Mouse (Mus musculus) liver, embryonic 12.5 days (tissue): ENCODE results near the gene Zpr1. TPM values are rescaled to one million over a fixed set of nuclear protein-coding genes. Genes with fewer than 3 reads are reported as not detected.

Experiments
- ATAC-seq: fragments of 200-750 bp; cut with Nextera tagmentation; 2 replicates; pipeline ENCODE4 v1.8.0; 2017; ENCODE audit warnings: moderate number of reproducible peaks, mild to moderate bottlenecking, moderate library complexity
- H3K27ac ChIP-seq: fragments of 300-500 bp; sonication (generic); 2 replicates; pipeline ENCODE4 v1.5.1; 2016; ENCODE audit warnings: mild to moderate bottlenecking
- H3K27me3 ChIP-seq: fragments of 300-500 bp; sonication (generic); replicated peaks from 2 replicates; pipeline ENCODE4 v1.6.1; 2016; ENCODE audit warnings: mild to moderate bottlenecking, moderate library complexity
- H3K36me3 ChIP-seq: fragments of 300-500 bp; sonication (generic); 2 replicates; pipeline ENCODE4 v1.6.1; 2016; ENCODE audit warnings: mild to moderate bottlenecking, moderate library complexity
- H3K4me1 ChIP-seq: fragments of 300-500 bp; sonication (generic); 2 replicates; pipeline ENCODE4 v1.6.1; 2016
- H3K4me2 ChIP-seq: fragments of 300-500 bp; sonication (generic); 2 replicates; pipeline ENCODE4 v1.6.1; 2016; ENCODE audit warnings: mild to moderate bottlenecking, moderate library complexity
- H3K4me3 ChIP-seq: fragments of 300-500 bp; sonication (generic); 2 replicates; pipeline ENCODE4 v1.5.1; 2016; ENCODE audit warnings: mild to moderate bottlenecking, moderate library complexity
- H3K9ac ChIP-seq: fragments of 300-500 bp; sonication (generic); 2 replicates; pipeline ENCODE4 v1.6.1; 2016; ENCODE audit warnings: mild to moderate bottlenecking, moderate library complexity
- H3K9me3 ChIP-seq: fragments of 300-500 bp; sonication (generic); replicated peaks from 2 replicates; pipeline ENCODE4 v1.6.1; 2016; ENCODE audit warnings: mild to moderate bottlenecking, moderate library complexity
- WGBS: fragments of 180-500 bp; shearing (Covaris S2); methylation state at CpG from one replicate; pipeline ENCODE4 v1.1.7; 2016; ENCODE audit not compliant: insufficient replicate concordance; 5-methylcytosine and 5-hydroxymethylcytosine counted together
- polyA plus RNA-seq: library from polyadenylated mRNA; unstranded; fragments of >200 nt; fragmentation: Nextera tagmentation; extraction: Ambion mirVana; gene quantifications from 2 replicates; pipeline ENCODE4 v1.2.1, GENCODE M21; 2016

The Zpr1 gene
- polyA plus RNA-seq, 1 experiment from 2014 or later = 56.0 TPM

DNA sequence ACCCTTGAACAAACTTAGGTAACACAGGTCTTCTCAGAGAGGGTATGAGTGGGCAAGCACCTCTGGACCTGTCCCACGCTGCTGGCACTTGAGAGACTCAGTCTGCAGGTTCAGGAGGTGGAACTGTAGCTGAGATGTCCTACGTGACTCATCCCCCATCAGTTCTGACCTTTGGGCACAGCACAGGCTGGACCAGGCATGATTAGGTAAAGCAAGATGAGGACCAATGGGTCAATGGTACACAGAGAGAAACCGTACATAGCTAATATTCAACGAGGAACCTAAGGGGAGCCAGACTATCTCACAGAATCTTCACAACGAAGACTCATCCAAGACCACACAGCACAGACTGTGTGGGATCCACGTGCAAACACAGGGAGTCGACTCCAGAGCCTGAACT, 34.0 kb upstream of the Zpr1 start:
- ATAC-seq = no peak

DNA sequence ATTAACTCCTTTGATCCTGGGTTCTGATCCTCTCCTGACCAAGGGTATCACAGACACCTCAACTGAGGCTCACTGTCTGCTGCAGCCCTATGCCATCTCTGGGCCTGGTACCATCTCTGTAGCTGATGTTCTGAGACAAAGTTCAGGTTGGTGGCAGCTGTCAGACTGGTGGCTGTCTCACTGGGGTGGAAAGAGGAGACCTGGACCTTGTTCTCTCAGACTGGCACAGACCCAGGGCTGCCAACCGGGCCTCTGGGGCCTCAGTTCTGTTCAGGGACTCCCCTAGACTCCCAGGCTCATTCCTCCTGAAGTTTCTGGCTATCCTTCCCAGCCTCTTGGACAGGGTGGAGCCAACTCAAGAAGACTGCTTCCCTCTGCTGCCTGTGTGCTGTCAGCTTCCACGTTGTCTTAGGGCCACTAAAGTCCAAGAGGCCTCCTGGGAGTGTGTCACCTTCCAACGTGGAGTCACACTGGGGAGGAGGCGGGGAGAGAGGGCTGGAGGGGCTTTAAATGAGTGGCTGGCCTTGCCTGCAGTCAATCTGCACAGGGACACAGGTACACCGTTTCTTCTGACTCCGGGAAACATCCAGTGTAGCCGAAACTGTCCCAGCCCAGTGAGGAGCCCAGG, 32.2 kb upstream of the Zpr1 start, which contains the start of gene Apoa4:
Gene Apoa4, plus strand, starts transcription at position 171 of the 628 bp plus-strand sequence.
- Histone ChIP-seq H3K4me3 (no peak within 1 kb of the TSS), H3K36me3 (no peaks in the 10 kb centered on the region), H3K4me1 (peaks cover 8% of the 10 kb centered on the region), H3K9me3 (no peaks in the 10 kb centered on the region), H3K27me3 (peaks cover 32% of the 10 kb centered on the region; the same call in 1 of the 2 replicates), H3K27ac (no peak within 1 kb of the TSS), H3K9ac (no peak within 1 kb of the TSS), H3K4me2 (no peak within 1 kb of the TSS)
- ATAC-seq = no peak
- 46% methylated on average over 7 of the region's 7 CpGs for WGBS

More for the DNA sequence above, 34.0 kb upstream of the Zpr1 start:
- Histone ChIP-seq H3K36me3 (no peaks in the 10 kb centered on the region), H3K9ac (no peak overlapping the region), H3K4me1 (peaks cover 15% of the 10 kb centered on the region), H3K27me3 (peaks cover 32% of the 10 kb centered on the region; the same call in 1 of the 2 replicates), H3K27ac (no peak overlapping the region), H3K4me2 (no peak overlapping the region), H3K4me3 (no peak overlapping the region), H3K9me3 (no peaks in the 10 kb centered on the region)
- 65% methylated on average over 7 of the region's 7 CpGs for WGBS

DNA sequence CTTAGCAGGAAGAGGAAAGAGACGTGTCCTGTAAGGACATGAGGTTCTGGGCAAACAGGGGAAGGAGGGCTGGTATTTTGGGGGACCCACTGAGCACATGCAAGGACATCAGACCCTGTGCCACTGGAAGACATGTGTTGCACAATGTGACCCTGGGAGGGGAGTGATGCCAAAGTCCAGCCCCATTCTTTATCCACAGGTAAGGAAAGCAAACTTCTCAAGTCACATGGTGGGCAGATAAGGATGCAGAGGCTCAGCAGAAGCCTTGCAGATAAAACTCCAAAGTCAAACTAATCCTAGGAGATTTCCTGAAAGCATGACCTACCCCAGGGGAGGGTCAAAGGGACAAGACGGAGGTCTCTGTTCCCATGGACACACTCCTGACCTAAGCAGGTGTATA, 31.0 kb upstream of the Zpr1 start:
- no peak overlapping the region for H3K4me3 ChIP-seq
- H3K4me2 ChIP-seq = no peak overlapping the region

DNA sequence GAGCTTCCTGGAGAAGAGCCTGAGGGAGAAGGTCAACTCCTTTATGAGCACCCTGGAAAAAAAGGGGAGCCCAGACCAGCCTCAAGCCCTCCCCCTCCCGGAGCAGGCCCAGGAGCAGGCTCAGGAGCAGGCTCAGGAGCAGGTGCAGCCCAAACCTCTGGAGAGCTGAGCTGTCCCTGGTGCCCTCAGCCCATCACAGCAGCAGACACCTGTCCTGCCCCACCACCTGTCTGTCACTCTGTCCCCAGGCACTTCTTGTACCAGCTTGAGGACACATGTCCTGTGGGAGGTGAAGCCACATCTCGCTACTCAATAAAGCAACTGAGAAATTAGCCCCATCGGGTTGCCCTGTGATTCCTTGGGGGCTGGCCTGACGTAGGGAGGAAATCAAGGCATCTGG, 29.7 kb upstream of the Zpr1 start:
- Histone ChIP-seq H3K9ac (no peak overlapping the region), H3K9me3 (no peaks in the 10 kb centered on the region), H3K4me3 (no peak overlapping the region), H3K4me1 (no peaks in the 10 kb centered on the region; the same call in 1 of the 2 replicates), H3K36me3 (no peaks in the 10 kb centered on the region), H3K4me2 (no peak overlapping the region), H3K27me3 (peaks cover 29% of the 10 kb centered on the region; the same call in 1 of the 2 replicates), H3K27ac (no peak overlapping the region)
- no peak for ATAC-seq
- WGBS = 63% methylated on average over 4 of the region's 4 CpGs

More for the DNA sequence above, 31.0 kb upstream of the Zpr1 start:
- Histone ChIP-seq H3K27me3 (peaks cover 32% of the 10 kb centered on the region; the same call in 1 of the 2 replicates), H3K9me3 (no peaks in the 10 kb centered on the region), H3K27ac (no peak overlapping the region), H3K4me1 (no peaks in the 10 kb centered on the region; the same call in none of the 2 replicates), H3K36me3 (no peaks in the 10 kb centered on the region), H3K9ac (no peak overlapping the region)
- WGBS = 61% methylated on average over 2 of the region's 2 CpGs
- no peak for ATAC-seq

DNA sequence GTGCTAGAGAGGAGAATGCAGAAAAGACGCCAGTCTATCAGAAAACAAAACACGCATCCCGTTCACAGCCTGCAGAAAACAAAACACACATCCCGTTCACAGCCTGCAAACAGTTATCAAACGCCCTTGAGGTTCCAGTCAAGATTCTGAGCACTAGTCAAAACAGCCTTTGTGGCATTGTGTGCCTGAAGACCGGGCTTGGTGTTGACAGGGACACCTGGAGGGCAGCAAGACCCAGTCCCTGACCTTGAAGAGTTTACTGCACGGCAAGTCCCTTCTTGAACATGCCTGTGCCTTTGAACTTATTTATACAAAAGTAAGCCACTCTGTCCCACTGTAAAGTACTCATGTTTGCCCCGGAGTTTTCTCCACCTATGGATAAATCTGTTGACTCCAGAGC, 29.3 kb upstream of the Zpr1 start:
- Histone ChIP-seq H3K4me1 (no peaks in the 10 kb centered on the region; the same call in 1 of the 2 replicates), H3K9me3 (no peaks in the 10 kb centered on the region), H3K4me3 (no peak overlapping the region), H3K27ac (no peak overlapping the region), H3K27me3 (peaks cover 26% of the 10 kb centered on the region; the same call in 1 of the 2 replicates), H3K9ac (no peak overlapping the region), H3K4me2 (no peak overlapping the region), H3K36me3 (no peaks in the 10 kb centered on the region)
- ATAC-seq = no peak
- WGBS = 67% methylated on average over 8 of the region's 8 CpGs

DNA sequence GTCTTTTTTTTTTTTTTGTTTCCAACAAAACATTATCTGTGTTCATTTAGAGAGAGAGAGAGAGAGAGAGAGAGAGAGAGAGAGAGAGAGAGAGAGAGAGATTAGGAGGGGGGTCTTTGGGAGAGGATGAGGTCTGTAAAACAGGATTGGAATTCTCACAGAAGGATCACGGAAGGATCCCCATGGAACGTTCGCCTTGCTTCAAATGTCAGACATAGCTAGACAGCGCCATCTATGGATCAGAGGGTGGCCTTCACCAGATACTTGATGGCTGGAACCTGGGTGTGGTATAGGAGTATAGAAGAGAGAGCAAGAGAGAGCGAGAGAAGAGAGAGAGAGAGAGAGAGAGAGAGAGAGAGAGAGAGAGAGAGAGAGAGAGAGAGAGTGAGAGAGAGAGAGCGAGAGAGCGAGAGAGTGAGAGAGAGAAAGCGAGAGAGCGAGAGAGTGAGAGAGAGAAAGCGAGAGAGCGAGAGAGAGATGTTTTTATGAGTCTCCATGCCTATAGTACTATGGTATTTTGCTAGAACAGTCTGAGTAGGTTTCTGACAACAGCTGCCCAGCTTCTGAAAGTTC, 26.0 kb upstream of the Zpr1 start:
- Histone ChIP-seq H3K4me2 (peak overlapping the region; percentile 25), H3K9ac (no peak overlapping the region), H3K36me3 (no peaks in the 10 kb centered on the region), H3K4me3 (no peak overlapping the region), H3K27ac (no peak overlapping the region), H3K4me1 (no peaks in the 10 kb centered on the region; the same call in 1 of the 2 replicates), H3K27me3 (peaks cover 13% of the 10 kb centered on the region; the same call in 1 of the 2 replicates), H3K9me3 (no peaks in the 10 kb centered on the region)
- 28% methylated on average over 11 of the region's 11 CpGs for WGBS
- peak; percentile 40; the same call in 1 of the 2 replicates for ATAC-seq

DNA sequence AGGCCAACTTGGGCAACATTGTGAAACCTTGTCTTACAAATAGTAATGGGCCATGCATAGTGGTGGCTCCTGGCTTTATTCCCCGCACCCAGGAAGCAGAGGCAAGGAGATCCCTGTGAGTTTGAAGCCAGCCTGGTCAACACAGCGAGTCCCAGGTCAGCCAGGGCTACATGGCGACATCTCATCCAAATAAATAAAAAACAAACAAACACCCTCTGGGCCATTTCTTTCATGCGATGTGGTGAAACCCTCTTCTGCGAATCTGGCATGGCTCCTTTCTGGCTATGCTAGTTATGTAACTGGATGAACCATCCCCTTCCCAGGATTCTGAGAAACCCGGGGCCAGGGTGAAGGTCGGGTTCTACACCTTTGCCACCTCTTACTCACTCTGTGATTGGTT, 16.7 kb upstream of the Zpr1 start:
- no peak overlapping the region for H3K27ac ChIP-seq
- WGBS = 72% methylated on average over 7 of the region's 7 CpGs

DNA sequence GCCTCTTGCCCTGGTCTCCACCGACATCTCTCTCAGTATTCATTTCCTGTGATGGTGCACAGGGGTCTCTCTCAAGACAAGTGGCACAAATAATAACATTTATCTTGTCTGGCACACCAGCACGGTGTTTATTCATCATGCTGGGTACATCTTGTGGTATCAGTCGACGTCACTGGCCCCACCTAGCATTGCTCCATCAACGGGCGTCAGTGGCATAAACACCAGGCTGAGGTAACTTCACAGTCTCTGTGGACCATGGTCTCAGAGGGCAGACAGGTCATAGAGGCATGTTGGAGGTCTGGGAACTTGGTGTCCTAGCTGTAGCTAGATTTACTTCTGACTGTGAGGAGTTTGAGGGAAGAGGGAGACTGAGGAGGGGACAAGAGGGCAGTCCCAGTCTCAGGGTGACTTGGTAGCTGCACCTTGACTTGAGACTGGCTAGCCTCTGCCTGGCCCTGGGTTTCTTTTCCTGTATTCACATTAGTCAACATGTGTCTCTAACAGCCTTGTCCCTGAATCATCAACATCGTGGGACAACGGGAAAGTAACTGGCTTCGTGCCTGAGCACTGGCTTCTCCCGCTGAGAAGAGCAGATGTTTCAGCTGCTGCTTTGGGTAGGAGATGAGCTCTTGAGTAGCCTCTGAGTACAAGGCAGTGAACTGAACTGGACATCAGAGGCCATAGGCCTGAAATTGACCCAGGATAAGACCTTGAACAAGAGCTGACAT, 16.0 kb upstream of the Zpr1 start:
- no peak for ATAC-seq

More for the DNA sequence above, 16.7 kb upstream of the Zpr1 start:
- Histone ChIP-seq H3K4me1 (0 out of 2 replicates have a peak, but pooled peaks cover 9% of the 10 kb centered on the region), H3K9me3 (no peaks in the 10 kb centered on the region), H3K4me2 (no peak overlapping the region), H3K27me3 (no peaks in the 10 kb centered on the region), H3K36me3 (no peaks in the 10 kb centered on the region), H3K4me3 (no peak overlapping the region), H3K9ac (no peak overlapping the region)
- no peak for ATAC-seq

DNA sequence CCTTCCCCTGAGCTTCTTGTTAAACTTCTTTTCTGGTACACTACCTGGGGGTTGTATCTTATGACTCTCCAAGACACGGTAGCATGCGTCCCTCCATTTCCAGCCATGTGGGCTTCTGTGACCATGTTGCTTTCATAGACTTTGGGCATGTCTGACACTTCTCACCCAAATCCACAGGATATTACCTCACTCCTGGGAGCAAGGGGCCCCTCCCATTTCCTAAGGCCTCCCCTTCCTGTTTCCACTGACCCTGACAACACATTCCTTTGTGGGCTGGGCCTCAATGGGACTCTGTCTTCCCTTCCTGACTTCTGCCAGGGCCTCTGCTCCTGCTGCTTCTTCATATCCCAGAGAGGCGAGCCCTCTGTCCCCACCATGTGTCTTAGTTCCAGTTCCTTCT, 15.3 kb upstream of the Zpr1 start:
- Histone ChIP-seq H3K4me3 (no peak overlapping the region), H3K27me3 (no peaks in the 10 kb centered on the region), H3K36me3 (no peaks in the 10 kb centered on the region), H3K27ac (no peak overlapping the region), H3K9ac (no peak overlapping the region), H3K9me3 (no peaks in the 10 kb centered on the region), H3K4me2 (no peak overlapping the region), H3K4me1 (0 out of 2 replicates have a peak, but pooled peaks cover 9% of the 10 kb centered on the region)
- ATAC-seq = 0 out of 2 replicates have a peak, but pooled peaks have one; percentile 21
- WGBS = 60% methylated on average over 3 of the region's 3 CpGs

More for the DNA sequence above, 16.0 kb upstream of the Zpr1 start:
- 68% methylated on average over 10 of the region's 10 CpGs for WGBS
- Histone ChIP-seq H3K9me3 (no peaks in the 10 kb centered on the region), H3K4me1 (0 out of 2 replicates have a peak, but pooled peaks cover 9% of the 10 kb centered on the region), H3K27ac (no peak overlapping the region), H3K4me3 (no peak overlapping the region), H3K27me3 (no peaks in the 10 kb centered on the region), H3K9ac (no peak overlapping the region), H3K4me2 (no peak overlapping the region), H3K36me3 (no peaks in the 10 kb centered on the region)

DNA sequence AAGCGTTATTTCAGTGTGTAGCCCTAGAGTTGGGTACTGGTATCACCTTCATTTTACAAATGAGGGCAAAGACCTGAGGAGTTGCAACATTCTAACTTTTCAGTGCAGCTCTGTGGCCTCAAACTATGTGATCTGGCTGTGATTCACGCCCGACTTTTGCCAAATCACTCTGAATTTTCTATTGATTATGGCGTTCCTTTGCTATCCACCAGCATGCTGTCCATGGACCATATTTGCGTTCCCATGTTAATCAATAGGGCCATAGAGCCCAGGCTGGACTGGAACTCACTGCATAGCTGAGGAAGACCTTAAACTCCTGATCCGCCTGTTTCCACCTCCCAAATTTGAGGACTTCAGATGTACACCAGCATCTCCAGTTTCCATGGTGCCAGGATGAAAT, 13.8 kb upstream of the Zpr1 start:
- Histone ChIP-seq H3K36me3 (no peaks in the 10 kb centered on the region), H3K4me3 (no peak overlapping the region), H3K4me1 (0 out of 2 replicates have a peak, but pooled peaks cover 9% of the 10 kb centered on the region), H3K9ac (no peak overlapping the region), H3K27ac (no peak overlapping the region), H3K27me3 (no peaks in the 10 kb centered on the region), H3K9me3 (no peaks in the 10 kb centered on the region), H3K4me2 (no peak overlapping the region)
- ATAC-seq = no peak
- WGBS = 78% methylated on average over 6 of the region's 6 CpGs

DNA sequence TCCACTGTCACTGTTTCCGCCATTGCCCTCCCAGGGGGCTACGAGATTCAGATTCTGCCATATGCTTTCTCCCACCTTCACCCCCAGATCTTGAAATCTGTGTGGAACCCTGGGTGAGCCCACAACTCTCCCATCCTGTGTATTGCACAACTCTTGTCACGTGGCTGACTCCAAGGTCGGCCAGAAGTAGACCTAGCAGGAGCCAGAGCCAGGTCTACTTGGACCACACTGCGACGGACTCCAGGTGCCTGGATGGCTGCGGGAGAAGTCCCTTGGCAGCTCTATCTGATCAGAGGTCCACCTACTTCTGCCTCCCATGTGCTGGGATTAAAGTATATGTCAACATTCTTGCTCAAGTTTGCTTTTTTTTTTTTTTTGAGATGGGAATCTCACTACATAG, 11.7 kb upstream of the Zpr1 start:
- H3K27me3 ChIP-seq = no peaks in the 10 kb centered on the region
- WGBS = 61% methylated on average over 7 of the region's 7 CpGs
- no peaks in the 10 kb centered on the region for H3K9me3 ChIP-seq
- 0 out of 2 replicates have a peak, but pooled peaks cover 9% of the 10 kb centered on the region for H3K4me1 ChIP-seq
- no peak for ATAC-seq
- H3K4me2 ChIP-seq = no peak overlapping the region
- H3K27ac ChIP-seq = no peak overlapping the region
- H3K36me3 ChIP-seq = no peaks in the 10 kb centered on the region
- no peak overlapping the region for H3K9ac ChIP-seq
- no peak overlapping the region for H3K4me3 ChIP-seq
